Mouse (Mus musculus) subcutaneous adipose tissue, adult 2 months (tissue): ENCODE results near the gene Smu1. TPM values are rescaled to one million over a fixed set of nuclear protein-coding genes. Genes with fewer than 3 reads are reported as not detected.

Experiments used
- polyA plus RNA-seq: library from polyadenylated mRNA; depleted of rRNA; stranded (reverse); fragments of >200 nt; gene quantifications from 2 replicates; pipeline ENCODE4 v1.2.3, GENCODE M21; 2012; ENCODE audit warnings: low replicate concordance; rRNA removed

Gene Smu1
- polyA plus RNA-seq, result 25.8 and 34.6 TPM in 2 replicates

GRCm38 (mm10) chr4:40757780-40758420, at the start of gene Smu1:
Gene Smu1, minus strand, starts transcription at chr4:40757923.

DNA sequence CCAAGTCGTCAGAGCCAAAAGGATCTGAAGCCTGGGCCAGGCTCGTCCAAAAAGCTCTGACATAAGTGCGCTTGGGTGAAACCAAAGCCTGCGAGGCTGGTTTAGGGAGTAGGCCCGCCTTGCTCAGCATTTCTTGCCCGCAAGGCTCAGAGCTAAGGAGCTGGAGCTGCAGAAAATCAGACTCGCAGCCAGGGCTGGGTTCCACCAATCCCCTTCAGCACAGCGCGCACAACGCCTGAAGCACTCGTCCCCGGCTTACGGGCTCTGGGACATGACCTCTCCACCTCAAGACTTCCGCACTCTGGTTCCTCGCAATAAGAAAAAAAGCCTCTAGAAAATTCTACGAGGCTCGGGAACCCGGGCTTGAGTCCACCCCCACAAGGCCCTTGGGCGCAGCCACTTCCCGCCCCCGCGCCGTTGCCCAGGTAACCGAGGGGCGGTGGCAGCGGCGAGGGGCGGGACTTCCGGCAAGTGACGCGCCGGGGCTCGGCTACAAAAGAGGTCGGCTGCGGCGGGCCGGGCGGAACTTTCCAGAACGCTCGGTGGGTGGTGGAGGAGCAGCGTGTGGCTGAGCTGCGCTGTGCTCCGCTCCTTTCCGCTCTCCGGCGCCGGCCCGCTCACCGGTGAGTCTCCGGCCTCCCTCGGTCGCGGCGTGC, 35.6 kb downstream of the Smu1 start, which contains the start of gene Dnaja1:
TSS of gene Dnaja1 (plus strand) at position 140 of the 656 bp plus-strand sequence.

DNA sequence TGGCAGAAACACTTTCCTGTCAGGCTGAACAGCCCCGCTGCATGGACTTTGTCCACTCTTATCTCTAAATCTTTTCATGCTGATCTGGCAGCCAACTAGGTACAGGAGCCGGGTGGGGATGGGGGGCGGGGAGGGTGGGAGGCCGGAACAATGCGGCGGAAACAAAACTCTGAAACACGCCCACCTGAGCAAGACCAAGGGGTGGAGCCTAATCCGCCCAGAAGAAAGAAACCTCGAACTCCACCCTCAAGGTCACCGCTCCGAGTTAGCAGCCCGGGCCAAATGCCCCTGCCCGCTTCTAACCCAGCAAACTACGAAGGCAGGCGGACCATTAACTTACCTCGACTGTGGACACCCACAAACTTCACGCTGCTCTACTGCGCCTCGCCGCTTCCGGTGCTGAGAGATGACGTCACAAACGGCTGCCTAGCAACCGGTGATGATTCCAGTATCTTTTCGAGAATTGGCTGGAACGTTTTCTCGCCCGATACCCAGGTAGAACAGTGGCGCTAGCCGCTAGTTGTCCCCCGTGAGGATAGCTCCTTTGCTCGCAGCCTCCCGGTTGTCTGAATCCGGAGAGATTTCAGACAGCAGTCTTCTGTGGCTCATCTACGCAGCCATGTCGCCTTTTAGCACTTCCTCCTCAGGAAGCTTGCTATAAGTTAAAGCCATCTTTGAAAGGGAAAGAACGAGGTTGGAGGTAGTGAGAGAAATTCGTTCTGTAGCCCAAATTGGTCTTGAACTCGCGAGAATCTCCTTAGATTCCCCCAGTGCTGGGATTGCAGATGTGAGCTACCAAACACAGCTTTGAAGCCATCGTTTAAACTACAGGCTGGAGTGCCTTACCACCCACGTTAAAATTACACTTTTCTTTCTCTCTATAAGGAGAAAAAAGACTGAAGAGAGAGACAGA, 54.7 kb downstream of the Smu1 start, which contains the start of gene Aptx:
TSS of gene Aptx (minus strand) at position 398 of the 913 bp plus-strand sequence.

Other genes starting within 250 kb of the Smu1 start
- gene Aptx, start 54.7 kb downstream of the Smu1 start, polyA plus RNA-seq, result 10.0 and 12.6 TPM in 2 replicates
- 12.3 and 17.9 TPM in 2 replicates for gene Dnaja1, start 35.8 kb downstream of the Smu1 start, polyA plus RNA-seq
- 38.2 and 58.4 TPM in 2 replicates for gene B4galt1, start 96.1 kb upstream of the Smu1 start, polyA plus RNA-seq
- 0.53 and 1.0 TPM in 2 replicates for gene Spink4, start 162.1 kb upstream of the Smu1 start, polyA plus RNA-seq
- 85.0 and 117 TPM in 2 replicates for gene Bag1, start 190.4 kb upstream of the Smu1 start, polyA plus RNA-seq
- 19.0 and 27.1 TPM in 2 replicates for gene Chmp5, start 190.5 kb upstream of the Smu1 start, polyA plus RNA-seq
- gene Nfx1, start 213.0 kb upstream of the Smu1 start, polyA plus RNA-seq, result 28.7 and 45.9 TPM in 2 replicates